In genomic region chr4:128171233-128171632, GRCm38 (mm10) we compare ENCODE assay signal across 16 mouse cellular contexts.
DNase-seq lines count a peak whose midpoint lies in the region; ATAC-seq and TF ChIP-seq lines count a peak whose summit lies in the region.
"Had no signal": no experiment of that assay in that cellular context is flagged by ENCODE, and none has a peak within 500 bp of the region (broad histone marks: within the 10 kb centered on the region; RNA-seq: fewer than 3 reads in every experiment).

No protein-coding gene starts in this region.

- no peak overlapping the region for H3K4me2 ChIP-seq in forebrain, postnatal 0 days (ENCODE audit: low read depth)
- no peak overlapping the region for H3K4me2 ChIP-seq in forebrain, embryonic 11.5 days (ENCODE audit: low read depth, low read length, severe bottlenecking)
- H3K4me2 ChIP-seq in midbrain, postnatal 0 days (ENCODE audit: low read depth, low read length, poor library complexity, severe bottlenecking): no peak overlapping the region
- no peak overlapping the region for H3K4me2 ChIP-seq in midbrain, embryonic 14.5 days (ENCODE audit: low read length)
- H3K4me2 ChIP-seq in lung, postnatal 0 days (replicated peaks; ENCODE audit: low read depth, low read length): no peak overlapping the region
- H3K4me2 ChIP-seq: embryonic facial prominence, embryonic 12.5 days; liver, embryonic 15.5 days; neural tube, embryonic 15.5 days had no signal

- 66% methylated on average over 9 of the region's 9 CpGs for WGBS in forebrain, postnatal 0 days
- 86% methylated on average over 9 of the region's 9 CpGs for WGBS in forebrain, embryonic 11.5 days
- 79% methylated on average over 9 of the region's 9 CpGs for WGBS in midbrain, postnatal 0 days
- 80% methylated on average over 9 of the region's 9 CpGs for WGBS in midbrain, embryonic 14.5 days
- 79% methylated on average over 9 of the region's 9 CpGs for WGBS in lung, postnatal 0 days

- no peak for TF ChIP-seq EP300 in lung, postnatal 0 days (IDR thresholded peaks at IDR 0.05)

- TF ChIP-seq CTCF in forebrain, postnatal 0 days (IDR thresholded peaks at IDR 0.05; ENCODE audit: low read depth): no peak
- TF ChIP-seq CTCF in midbrain, postnatal 0 days (IDR thresholded peaks at IDR 0.05): no peak
- TF ChIP-seq CTCF in lung, postnatal 0 days (IDR thresholded peaks at IDR 0.05): no peak

- H3K4me3 ChIP-seq in forebrain, postnatal 0 days (ENCODE audit: low read depth, low read length): no peak overlapping the region
- H3K4me3 ChIP-seq in forebrain, embryonic 11.5 days (ENCODE audit: low read depth, low read length): no peak overlapping the region
- no peak overlapping the region for H3K4me3 ChIP-seq in midbrain, postnatal 0 days (ENCODE audit: low read depth, low read length)
- no peak overlapping the region for H3K4me3 ChIP-seq in midbrain, embryonic 14.5 days (replicated peaks; ENCODE audit: low read depth, low read length)
- no peak overlapping the region for H3K4me3 ChIP-seq in lung, postnatal 0 days (ENCODE audit: low read depth, low read length)
- H3K4me3 ChIP-seq: embryonic facial prominence, embryonic 12.5 days; liver, embryonic 15.5 days; midbrain, embryonic 10.5 days; neural tube, embryonic 15.5 days had no signal

- H3K27me3 ChIP-seq in forebrain, postnatal 0 days (ENCODE audit: insufficient read depth, low read length): no peaks in the 10 kb centered on the region
- H3K27me3 ChIP-seq in forebrain, embryonic 11.5 days (ENCODE audit: control insufficient read depth, insufficient read depth, low read length): no peaks in the 10 kb centered on the region
- H3K27me3 ChIP-seq in midbrain, postnatal 0 days (ENCODE audit: insufficient read depth, low read length): no peaks in the 10 kb centered on the region
- no peaks in the 10 kb centered on the region for H3K27me3 ChIP-seq in midbrain, embryonic 14.5 days (ENCODE audit: control insufficient read depth, insufficient read depth, low read length)
- H3K27me3 ChIP-seq in lung, postnatal 0 days (replicated peaks; ENCODE audit: insufficient read depth, low read length): no peaks in the 10 kb centered on the region
- H3K27me3 ChIP-seq: CH12.LX; embryonic facial prominence, embryonic 12.5 days; liver, embryonic 15.5 days; neural tube, embryonic 15.5 days had no signal

- H3K36me3 ChIP-seq in forebrain, postnatal 0 days (ENCODE audit: insufficient read depth): no peaks in the 10 kb centered on the region
- no peaks in the 10 kb centered on the region for H3K36me3 ChIP-seq in forebrain, embryonic 11.5 days (ENCODE audit: control insufficient read depth, insufficient read depth, low read length)
- H3K36me3 ChIP-seq in midbrain, postnatal 0 days (ENCODE audit: insufficient read depth, low read length): no peaks in the 10 kb centered on the region
- no peaks in the 10 kb centered on the region for H3K36me3 ChIP-seq in midbrain, embryonic 14.5 days (ENCODE audit: control insufficient read depth, insufficient read depth, low read length)
- H3K36me3 ChIP-seq in lung, postnatal 0 days (ENCODE audit: insufficient read depth, low read length): no peaks in the 10 kb centered on the region
- H3K36me3 ChIP-seq: embryonic facial prominence, embryonic 12.5 days; liver, embryonic 15.5 days; midbrain, embryonic 10.5 days; neural tube, embryonic 15.5 days had no signal

- H3K4me1 ChIP-seq in forebrain, postnatal 0 days (ENCODE audit: insufficient read depth): no peaks in the 10 kb centered on the region
- no peaks in the 10 kb centered on the region for H3K4me1 ChIP-seq in forebrain, embryonic 11.5 days (replicated peaks; ENCODE audit: control insufficient read depth, insufficient read depth, low read length)
- H3K4me1 ChIP-seq in midbrain, postnatal 0 days (ENCODE audit: insufficient read depth, low read length): peaks cover 7% of the 10 kb centered on the region; the same call in 1 of the 2 replicates
- H3K4me1 ChIP-seq in midbrain, embryonic 14.5 days (ENCODE audit: control insufficient read depth, insufficient read depth, low read length): peaks cover 10% of the 10 kb centered on the region
- H3K4me1 ChIP-seq in lung, postnatal 0 days (ENCODE audit: insufficient read depth, low read depth, low read length): no peaks in the 10 kb centered on the region
- H3K4me1 ChIP-seq: embryonic facial prominence, embryonic 12.5 days; liver, embryonic 15.5 days had no signal

- H3K9me3 ChIP-seq in forebrain, postnatal 0 days (ENCODE audit: low read length): no peaks in the 10 kb centered on the region
- no peaks in the 10 kb centered on the region for H3K9me3 ChIP-seq in forebrain, embryonic 11.5 days (ENCODE audit: control insufficient read depth, low read length)
- no peaks in the 10 kb centered on the region for H3K9me3 ChIP-seq in midbrain, postnatal 0 days (ENCODE audit: low read length)
- H3K9me3 ChIP-seq in midbrain, embryonic 14.5 days (ENCODE audit: control insufficient read depth, low read length): no peaks in the 10 kb centered on the region
- no peaks in the 10 kb centered on the region for H3K9me3 ChIP-seq in lung, postnatal 0 days (ENCODE audit: low read length)
- H3K9me3 ChIP-seq: embryonic facial prominence, embryonic 12.5 days; liver, embryonic 15.5 days; neural tube, embryonic 15.5 days had no signal

- peak; percentile 57 for DNase-seq in forebrain, postnatal 0 days
- no peak for DNase-seq in forebrain, embryonic 11.5 days (ENCODE audit: low spot score)
- peak; percentile 58 for DNase-seq in midbrain, postnatal 0 days (ENCODE audit: low spot score)
- DNase-seq in midbrain, embryonic 14.5 days: no peak
- DNase-seq in cerebellum, adult 9-11 months: peak; percentile 88
- DNase-seq in layer of hippocampus, postnatal 10 days (ENCODE audit: low spot score in 2 of 2): peak; percentile 34 to 50
- DNase-seq in lung, postnatal 0 days (ENCODE audit: low spot score): no peak
- DNase-seq in neural tube, embryonic 10.5 days (ENCODE audit: extremely low spot score, low spot score): no peak
- DNase-seq: gastrocnemius, postnatal 25 days; kidney, adult 9 months; lung, postnatal 14 days had no signal

- peak; percentile 38; the same call in 1 of the 2 replicates for ATAC-seq in forebrain, postnatal 0 days
- no peak for ATAC-seq in forebrain, embryonic 11.5 days (replicated peaks; ENCODE audit: low FRiP score)
- no peak for ATAC-seq in midbrain, postnatal 0 days (ENCODE audit: low FRiP score)
- ATAC-seq in midbrain, embryonic 14.5 days (ENCODE audit: low FRiP score, low TSS enrichment): no peak
- ATAC-seq in lung, postnatal 0 days: no peak

- H3K9ac ChIP-seq in forebrain, postnatal 0 days: no peak overlapping the region
- H3K9ac ChIP-seq in forebrain, embryonic 11.5 days (ENCODE audit: low read length): no peak overlapping the region
- no peak overlapping the region for H3K9ac ChIP-seq in midbrain, postnatal 0 days (replicated peaks; ENCODE audit: low read length, poor library complexity, severe bottlenecking)
- no peak overlapping the region for H3K9ac ChIP-seq in midbrain, embryonic 14.5 days (replicated peaks; ENCODE audit: low read length)
- H3K9ac ChIP-seq in lung, postnatal 0 days (replicated peaks; ENCODE audit: low read depth): no peak overlapping the region
- H3K9ac ChIP-seq: embryonic facial prominence, embryonic 12.5 days; liver, embryonic 15.5 days; neural tube, embryonic 15.5 days had no signal

- peak overlapping the region; percentile 57; the same call in 1 of the 2 replicates for H3K27ac ChIP-seq in forebrain, postnatal 0 days (ENCODE audit: low read depth, low read length)
- H3K27ac ChIP-seq in forebrain, embryonic 11.5 days (ENCODE audit: low read depth, low read length): no peak overlapping the region
- no peak overlapping the region for H3K27ac ChIP-seq in midbrain, postnatal 0 days (ENCODE audit: low read depth, low read length)
- H3K27ac ChIP-seq in midbrain, embryonic 14.5 days (replicated peaks; ENCODE audit: low read depth, low read length): no peak overlapping the region
- no peak overlapping the region for H3K27ac ChIP-seq in lung, postnatal 0 days (ENCODE audit: low read length)
- H3K27ac ChIP-seq: embryonic facial prominence, embryonic 12.5 days; liver, embryonic 15.5 days; midbrain, embryonic 10.5 days; neural tube, embryonic 15.5 days had no signal

Comparison
In these comparisons a context has a peak if more than half of its experiments do, and no peak if none do; other contexts are left out.
1. DNase-seq: peak in forebrain, postnatal 0 days (single experiment), midbrain, postnatal 0 days (single experiment), cerebellum, adult 9-11 months (single experiment) and layer of hippocampus, postnatal 10 days (2 of 2); none in forebrain, embryonic 11.5 days (single experiment), midbrain, embryonic 14.5 days (single experiment), lung, postnatal 0 days (single experiment) and neural tube, embryonic 10.5 days (single experiment).